Mouse (Mus musculus) liver, embryonic 14.5 days (tissue): ENCODE measurements around the gene Tas2r126.

Source experiments
- CTCF ChIP-seq: IDR thresholded peaks from 2 replicates; pipeline ENCODE4 v1.5.1; 2016; ENCODE audit warnings: antibody characterized with exemption, low read depth, control low read depth
- EP300 ChIP-seq: IDR thresholded peaks from 2 replicates; pipeline ENCODE4 v1.6.1; 2016; ENCODE audit warnings: antibody characterized with exemption, low read depth

- no peak for TF ChIP-seq CTCF
- no peak for TF ChIP-seq EP300
Measured at GRCm38 (mm10) chr6:42395960-42396809, 38.1 kb upstream of the Tas2r126 start.
